Mouse (Mus musculus): ENCODE measurements around the gene Tmem178b.

Gene Tmem178b

GRCm38 (mm10) chr6:40015711-40016460 lies 142.8 kb downstream of the Tmem178b start:
- in situ Hi-C loops (cut with MboI, MseI), result no loop called here

- in situ Hi-C loops (cut with MboI, MseI), result no loop called here
Measured at GRCm38 (mm10) chr6:40019396-40019795, 146.3 kb downstream of the Tmem178b start.

- in situ Hi-C loops (cut with MboI, MseI), result no loop called here
Measured at GRCm38 (mm10) chr6:40023592-40024335, 150.7 kb downstream of the Tmem178b start.

GRCm38 (mm10) chr6:40024336-40024934 lies 151.4 kb downstream of the Tmem178b start:
- in situ Hi-C loops (cut with MboI, MseI), result no loop called here

- in situ Hi-C loops (cut with MboI, MseI), result no loop called here
Measured at GRCm38 (mm10) chr6:40032901-40033300, 159.8 kb downstream of the Tmem178b start.

DNA sequence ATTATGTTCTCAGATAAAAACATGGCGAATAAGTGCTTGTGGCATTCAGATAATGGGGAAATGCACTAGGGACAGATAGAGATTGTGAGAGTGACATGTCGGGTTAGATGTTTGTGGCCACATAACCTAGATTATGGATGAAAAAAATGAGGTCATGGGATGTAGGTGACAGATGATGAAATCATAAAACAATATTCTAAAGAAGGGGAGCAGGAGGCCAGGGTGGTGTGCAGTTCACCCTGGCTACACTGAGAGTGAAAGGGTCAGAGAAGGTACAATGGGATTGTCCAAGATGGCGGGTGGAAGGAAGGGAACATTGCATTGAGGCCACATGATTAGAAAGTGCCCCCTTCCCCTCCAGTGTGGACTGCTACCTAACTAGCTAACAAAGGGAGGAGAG lies 160.9 kb downstream of the Tmem178b start:
- in situ Hi-C loops (cut with MboI, MseI), result no loop called here

DNA sequence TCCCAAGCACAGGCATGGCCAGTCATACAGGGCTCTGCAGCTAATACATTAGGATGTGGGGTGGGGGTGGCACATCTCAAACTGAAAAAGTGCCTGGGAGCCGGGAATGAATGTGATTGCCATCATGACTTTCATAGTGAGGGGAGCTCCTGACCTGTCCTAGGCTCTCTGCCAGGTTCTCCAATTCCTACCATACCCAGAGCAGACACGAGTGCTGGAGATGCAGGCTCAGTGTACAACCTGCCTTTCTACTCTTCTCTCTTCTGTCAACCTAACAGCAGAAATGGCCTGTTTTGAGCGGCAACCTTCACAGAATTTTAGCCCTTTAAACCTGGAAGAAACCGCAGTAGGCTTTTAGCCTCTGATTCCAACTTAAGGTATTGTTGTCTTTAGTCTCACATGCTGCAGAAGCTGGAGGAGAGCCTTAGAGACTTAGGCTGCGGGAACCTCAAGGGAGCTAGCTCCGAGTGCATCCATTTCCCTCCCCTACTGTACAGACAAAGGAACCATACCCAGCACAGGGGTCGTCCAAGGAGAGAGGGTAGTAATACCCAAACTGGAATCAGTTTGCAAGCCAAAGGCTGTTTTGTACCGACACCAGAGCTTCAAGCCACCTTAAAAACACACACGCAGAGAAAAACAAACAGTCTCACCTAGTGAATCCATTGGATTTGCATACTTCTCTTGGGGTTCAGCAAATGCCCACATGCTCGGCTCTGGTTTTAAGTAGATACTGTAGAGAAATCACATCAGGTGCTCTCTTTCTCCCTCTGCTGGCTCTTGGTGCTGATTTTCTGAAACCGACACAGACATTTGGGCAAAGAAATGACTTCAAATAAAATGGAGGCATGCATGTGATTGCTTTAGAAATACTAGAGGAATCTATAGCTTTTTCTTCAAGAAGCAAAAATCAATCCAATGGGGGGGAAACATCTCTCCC lies 176.2 kb downstream of the Tmem178b start:
- in situ Hi-C loops (cut with MboI, MseI), result no loop called here

GRCm38 (mm10) chr6:40049909-40050484 lies 176.9 kb downstream of the Tmem178b start:
- in situ Hi-C loops (cut with MboI, MseI), result no loop called here

GRCm38 (mm10) chr6:40051698-40052097 lies 178.6 kb downstream of the Tmem178b start:
- in situ Hi-C loops (cut with MboI, MseI), result no loop called here

DNA sequence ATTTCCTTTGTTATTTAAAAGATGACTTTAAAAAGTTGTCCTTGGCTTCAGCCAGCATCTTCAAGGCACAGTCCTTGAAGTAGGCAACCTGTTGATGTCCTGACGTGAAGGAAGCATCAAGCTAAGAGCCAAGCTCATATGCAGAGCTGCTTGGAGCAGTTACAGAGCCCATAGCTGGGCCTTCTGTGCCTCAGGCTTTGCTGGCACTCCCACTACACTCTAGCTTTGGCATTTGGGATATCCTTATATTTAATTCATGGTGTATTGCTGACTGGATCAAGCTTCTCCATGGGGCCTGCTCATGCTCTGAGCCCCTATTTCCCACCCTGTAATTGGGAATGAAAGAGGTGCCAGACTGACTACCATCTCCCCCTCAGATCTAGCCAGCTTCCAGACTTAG lies 179.5 kb downstream of the Tmem178b start:
- in situ Hi-C loops (cut with MboI, MseI), result no loop called here

DNA sequence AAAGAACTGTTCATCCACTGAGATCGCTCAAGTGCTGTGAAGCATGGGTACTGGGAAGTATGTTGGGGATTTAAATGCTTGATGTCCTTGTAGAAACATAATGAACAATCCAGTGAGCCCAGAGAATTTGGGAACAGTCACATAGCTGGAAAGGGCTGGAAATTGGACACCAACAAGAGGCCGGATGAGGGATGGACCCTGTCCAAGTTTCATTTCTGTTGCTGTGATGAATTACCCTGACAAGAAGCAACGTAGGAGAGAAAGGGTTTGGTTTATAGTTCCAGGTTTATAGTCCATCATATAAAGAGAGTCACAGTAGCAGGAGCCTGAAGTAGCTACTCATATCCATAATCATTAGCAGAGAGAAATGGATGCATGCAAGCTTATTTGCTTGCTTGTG lies 186.4 kb downstream of the Tmem178b start:
- in situ Hi-C loops (cut with MboI, MseI), result no loop called here

DNA sequence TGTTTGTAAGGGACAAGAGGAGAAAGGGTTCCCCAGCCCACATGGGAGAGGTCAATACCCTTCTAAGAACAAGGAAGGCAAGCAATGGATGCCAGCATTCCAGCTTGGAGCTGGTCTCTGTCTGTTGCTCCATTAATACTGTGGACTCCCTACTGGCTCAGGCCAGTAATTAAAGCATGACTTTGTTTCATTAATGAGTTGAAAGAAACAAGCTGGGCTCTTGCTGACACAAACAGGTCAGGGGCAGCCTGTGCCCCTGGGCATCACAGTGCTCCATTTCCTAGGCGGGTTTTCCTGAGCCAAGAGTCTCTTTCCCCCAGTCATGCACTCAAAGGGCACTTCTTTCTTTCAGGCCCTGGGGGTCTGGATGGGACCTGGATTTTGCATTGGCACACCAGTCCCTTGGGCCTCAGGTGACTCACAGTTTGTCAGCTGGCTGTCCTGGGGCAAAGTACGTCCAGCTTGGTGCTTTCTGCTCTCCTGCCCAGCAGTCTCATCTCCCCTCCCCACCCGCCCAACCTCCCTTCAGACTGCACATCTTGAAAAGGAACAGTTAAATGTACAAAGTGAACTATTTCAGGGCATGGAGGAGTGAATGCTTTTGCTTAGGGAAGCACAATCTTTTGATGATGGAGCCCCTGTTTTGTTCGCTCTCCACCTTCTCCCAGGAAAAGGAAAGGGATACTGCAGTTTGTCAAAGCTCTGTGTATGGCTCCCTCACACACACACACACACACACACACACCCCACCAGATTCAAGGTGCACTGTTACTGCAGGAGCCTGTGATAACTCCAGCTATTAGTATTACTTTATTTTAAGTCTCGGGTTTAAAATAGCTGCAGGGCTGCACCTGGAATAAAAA lies 188.5 kb downstream of the Tmem178b start:
- in situ Hi-C loops (cut with MboI, MseI), result no loop called here

DNA sequence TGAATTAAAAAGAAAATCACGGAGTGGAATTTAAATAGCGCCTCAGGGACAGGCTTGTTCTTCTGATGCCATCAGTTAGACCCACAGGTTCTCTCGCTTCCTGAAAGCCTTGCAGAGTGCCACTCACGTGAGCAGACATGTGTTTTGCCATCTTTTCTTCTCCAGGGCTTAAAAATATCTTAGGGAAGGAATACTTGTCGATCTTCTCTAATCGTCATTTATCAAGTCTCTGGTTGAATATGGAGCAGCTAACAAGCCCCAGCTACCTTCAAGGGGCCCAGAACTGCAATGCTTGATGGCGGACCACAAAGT lies 189.1 kb downstream of the Tmem178b start:
- in situ Hi-C loops (cut with MboI, MseI), result no loop called here

DNA sequence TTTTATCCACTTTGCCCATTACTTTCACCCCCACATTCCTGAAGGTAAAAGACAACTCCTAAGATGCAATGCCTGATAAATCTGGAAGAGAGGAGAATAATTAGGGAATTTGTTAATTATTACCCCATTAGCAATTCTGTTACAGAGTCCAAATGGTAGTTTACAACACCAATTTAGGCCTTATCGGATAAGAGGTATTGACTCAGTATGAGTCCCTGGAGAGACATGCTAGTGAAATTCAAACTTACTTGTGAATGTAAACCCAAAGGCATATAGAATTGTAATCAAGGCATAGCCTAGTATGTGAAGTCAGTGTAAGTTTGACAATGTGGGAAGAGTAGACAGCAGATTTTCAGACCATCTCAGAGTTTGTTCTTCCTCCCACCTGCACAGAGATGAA lies 190.4 kb downstream of the Tmem178b start:
- in situ Hi-C loops (cut with MboI, MseI), result no loop called here

- in situ Hi-C loops (cut with MboI, MseI), result no loop called here
Measured at GRCm38 (mm10) chr6:40063899-40064298, 190.8 kb downstream of the Tmem178b start.

DNA sequence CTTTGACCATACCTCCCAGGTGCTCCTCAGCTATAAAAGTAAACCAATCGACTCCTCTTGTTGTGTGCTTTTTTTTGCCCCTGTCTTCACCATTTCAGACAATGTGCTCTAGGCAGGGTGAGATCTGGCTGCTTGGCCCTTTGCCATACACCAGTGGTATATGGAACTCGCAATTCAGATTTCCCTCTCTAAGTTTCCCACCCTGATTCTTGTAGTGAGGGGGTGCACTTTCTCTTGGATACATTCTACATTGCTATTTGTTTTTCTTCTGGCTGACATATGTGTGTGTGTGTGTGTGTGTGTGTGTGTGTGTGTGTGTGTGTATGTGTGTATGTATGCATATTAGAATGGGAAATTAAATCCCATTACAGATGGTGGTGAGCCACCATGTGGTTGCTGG lies 191.3 kb downstream of the Tmem178b start:
- in situ Hi-C loops (cut with MboI, MseI), result no loop called here

- in situ Hi-C loops (cut with MboI, MseI), result no loop called here
Measured at GRCm38 (mm10) chr6:40068467-40068866, 195.4 kb downstream of the Tmem178b start.

DNA sequence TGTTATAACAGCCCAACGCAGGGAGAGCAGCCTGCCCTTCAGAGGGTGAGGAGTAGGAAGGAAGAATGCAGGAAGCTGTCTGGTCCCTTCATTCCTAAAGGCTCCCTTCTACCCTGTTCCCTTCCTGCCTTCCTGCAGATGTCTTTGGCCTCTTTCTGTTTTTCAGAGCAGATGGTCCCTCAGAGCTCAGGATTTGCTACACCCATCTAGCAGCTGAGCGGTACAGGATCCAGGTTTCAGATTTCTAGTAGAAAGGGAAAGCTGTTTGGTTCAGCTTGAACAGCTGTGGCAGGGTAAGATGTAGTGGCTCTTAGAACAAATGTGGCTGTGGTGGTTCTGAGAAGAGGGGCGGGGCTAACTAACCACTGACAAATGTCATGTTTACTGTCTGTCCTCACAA lies 197.9 kb downstream of the Tmem178b start:
- in situ Hi-C loops (cut with MboI, MseI), result no loop called here

GRCm38 (mm10) chr6:40076089-40076488 lies 203.0 kb downstream of the Tmem178b start:
- in situ Hi-C loops (cut with MboI, MseI), result no loop called here

DNA sequence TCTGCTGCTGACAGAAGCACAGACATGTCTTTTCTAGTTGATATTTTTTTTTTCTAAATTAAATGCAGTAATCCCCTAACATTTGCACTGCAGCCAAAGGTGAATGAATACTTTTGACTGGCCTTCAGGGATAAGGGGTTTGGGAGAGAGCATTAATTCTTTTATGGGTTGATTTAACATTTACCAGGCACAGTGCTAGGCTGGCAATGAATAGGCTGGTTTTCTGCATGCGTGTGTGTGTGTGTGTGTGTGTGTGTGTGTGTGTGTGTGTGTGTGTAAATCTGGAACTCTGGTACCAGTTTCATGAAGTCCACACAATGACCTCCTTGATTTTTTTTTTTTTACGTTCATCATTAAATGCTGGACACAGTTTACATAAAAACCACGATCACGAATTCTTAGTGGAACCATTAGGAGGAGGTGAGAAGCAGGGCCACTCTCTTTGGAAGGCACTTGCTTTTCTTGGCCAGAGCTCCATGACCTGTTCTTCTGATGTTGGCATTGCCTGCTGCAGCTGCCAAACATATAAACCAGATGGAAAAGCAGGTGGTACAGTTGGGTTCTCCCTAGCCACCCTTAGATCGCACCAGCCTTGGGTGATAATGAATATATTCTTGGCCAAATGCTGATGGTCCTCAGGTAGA lies 203.7 kb downstream of the Tmem178b start:
- in situ Hi-C loops (cut with MboI, MseI), result no loop called here
